Mouse (Mus musculus): ENCODE measurements around the gene Shank1.

DNA sequence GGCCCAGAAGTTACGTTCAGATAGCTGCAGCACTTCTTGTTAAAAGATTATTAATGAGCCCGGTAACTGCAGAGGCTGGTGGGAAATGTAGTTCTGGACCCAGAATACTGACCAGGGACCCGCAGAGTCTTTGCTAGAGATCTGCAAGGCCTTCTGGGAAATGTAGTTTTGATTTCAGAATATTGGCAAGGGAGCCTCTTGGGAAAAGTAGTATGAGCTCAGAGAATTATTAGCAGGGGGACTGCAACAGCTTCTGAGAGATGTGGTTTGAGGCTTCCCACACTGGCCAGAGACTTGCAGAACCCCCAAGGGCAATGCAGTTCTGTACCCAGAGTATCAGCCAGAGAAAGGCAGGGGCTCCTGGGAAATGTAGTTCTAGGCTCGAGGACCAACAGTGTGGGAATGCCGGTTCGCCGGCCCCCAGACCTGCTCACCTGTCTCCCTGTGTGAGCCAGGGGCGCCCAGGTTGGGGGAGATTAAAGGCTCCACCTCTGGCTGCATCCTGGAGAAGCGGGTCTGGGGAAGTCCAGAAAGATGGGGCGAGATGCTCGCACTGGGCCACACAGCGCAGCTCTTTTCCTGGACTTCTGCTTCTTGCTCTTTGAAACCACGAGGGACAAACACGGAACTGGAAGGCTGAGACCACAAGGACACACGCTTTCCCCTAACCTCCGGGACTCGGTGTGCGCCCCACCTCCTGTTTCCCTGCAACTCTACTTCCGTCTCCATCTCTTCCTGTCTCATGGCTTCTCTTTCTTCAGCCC is 64.0 kb downstream of the Shank1 start:
- TF ChIP-seq POLR2A (IDR thresholded peaks at IDR 0.05; ENCODE audit: borderline replicate concordance, control insufficient read depth, low read depth, low read length) (0 out of 2 replicates have a peak, but pooled peaks have one; percentile 21), CTCF (IDR thresholded peaks at IDR 0.05; ENCODE audit: control insufficient read depth, insufficient read depth, low read length) (no peak)

Measured in bone marrow, adult 2 months (tissue).